Mouse (Mus musculus): ENCODE measurements around the gene Hmgb1.

- no peak for TF ChIP-seq POLR2A (IDR thresholded peaks at IDR 0.05; ENCODE audit: low read depth, low read length)
- TF ChIP-seq CTCF (IDR thresholded peaks at IDR 0.05; ENCODE audit: borderline replicate concordance, insufficient read depth, low read length), result no peak
Measured at GRCm38 (mm10) chr5:149152774-149153155, 31.5 kb downstream of the Hmgb1 start.
